Mouse (Mus musculus) spleen, postnatal 14 days (tissue): ENCODE results near the gene Gm28168.
"Not testable (repeated sequence)": the region's sequence is repeated elsewhere in the genome, so short reads cannot be mapped to it uniquely, and the experiment has no call there.

Source experiments
- DNase-seq, 2 experiments: peaks; one replicate each; pipeline ENCODE4 v3.0.0; 2021 to 2022; ENCODE audit warnings: low spot score in 2 of 2

The Gm28168 gene

GRCm38 (mm10) chr1:117927715-117928114 lies at the start of gene Gm28168:
Gene Gm28168, plus strand, starts transcription at chr1:117928015.
- DNase-seq, result not testable (repeated sequence)

- no peak for DNase-seq
Measured at GRCm38 (mm10) chr1:117965639-117966038, 37.8 kb downstream of the Gm28168 start, which contains the start of gene Gm7145. Gene Gm7145, plus strand, starts transcription at chr1:117965939.
